Mouse (Mus musculus): ENCODE results near the gene BC052040. TPM values are rescaled to one million over a fixed set of nuclear protein-coding genes. Genes with fewer than 3 reads are reported as not detected.

Gene BC052040
- polyA plus RNA-seq, 1 experiment from 2014 or later: 15.7 TPM

GRCm38 (mm10) chr2:115610092-115610491 is 28.6 kb downstream of the BC052040 start:
- Histone ChIP-seq H3K9me3 (ENCODE audit: control insufficient read depth, low read length) (no peaks in the 10 kb centered on the region), H3K4me2 (ENCODE audit: low read length) (no peak overlapping the region), H3K27me3 (ENCODE audit: control insufficient read depth, insufficient read depth, low read length) (no peaks in the 10 kb centered on the region), H3K4me3 (replicated peaks; ENCODE audit: low read depth, low read length) (no peak overlapping the region), H3K9ac (replicated peaks; ENCODE audit: low read length) (no peak overlapping the region), H3K4me1 (ENCODE audit: control insufficient read depth, insufficient read depth, low read length) (no peaks in the 10 kb centered on the region), H3K36me3 (ENCODE audit: control insufficient read depth, insufficient read depth, low read length) (no peaks in the 10 kb centered on the region), H3K27ac (replicated peaks; ENCODE audit: low read depth, low read length) (no peak overlapping the region)
- ATAC-seq (ENCODE audit: low FRiP score, low TSS enrichment): no peak
- no peak for DNase-seq
- 87% methylated on average over 2 of the region's 2 CpGs for WGBS

GRCm38 (mm10) chr2:115610503-115610902 is 29.0 kb downstream of the BC052040 start:
- H3K4me3 ChIP-seq (replicated peaks; ENCODE audit: low read depth, low read length): no peak overlapping the region
- H3K9me3 ChIP-seq (ENCODE audit: control insufficient read depth, low read length): no peaks in the 10 kb centered on the region
- DNase-seq: no peak
- H3K27ac ChIP-seq (replicated peaks; ENCODE audit: low read depth, low read length): no peak overlapping the region
- H3K9ac ChIP-seq (replicated peaks; ENCODE audit: low read length): no peak overlapping the region
- 95% methylated on average over 6 of the region's 6 CpGs for WGBS
- no peak for ATAC-seq (ENCODE audit: low FRiP score, low TSS enrichment)
- H3K4me1 ChIP-seq (ENCODE audit: control insufficient read depth, insufficient read depth, low read length): no peaks in the 10 kb centered on the region
- H3K4me2 ChIP-seq (ENCODE audit: low read length): no peak overlapping the region
- H3K36me3 ChIP-seq (ENCODE audit: control insufficient read depth, insufficient read depth, low read length): no peaks in the 10 kb centered on the region
- H3K27me3 ChIP-seq (ENCODE audit: control insufficient read depth, insufficient read depth, low read length): no peaks in the 10 kb centered on the region

GRCm38 (mm10) chr2:115613830-115614520 is 32.5 kb downstream of the BC052040 start:
- no peak overlapping the region for H3K4me3 ChIP-seq (replicated peaks; ENCODE audit: low read depth, low read length)
- ATAC-seq (ENCODE audit: low FRiP score, low TSS enrichment) (no peak), DNase-seq (no peak)
- H3K27me3 ChIP-seq (ENCODE audit: control insufficient read depth, insufficient read depth, low read length): no peaks in the 10 kb centered on the region
- H3K9ac ChIP-seq (replicated peaks; ENCODE audit: low read length): no peak overlapping the region
- no peak overlapping the region for H3K27ac ChIP-seq (replicated peaks; ENCODE audit: low read depth, low read length)
- H3K36me3 ChIP-seq (ENCODE audit: control insufficient read depth, insufficient read depth, low read length): no peaks in the 10 kb centered on the region
- 94% methylated on average over 3 of the region's 3 CpGs for WGBS
- no peaks in the 10 kb centered on the region for H3K4me1 ChIP-seq (ENCODE audit: control insufficient read depth, insufficient read depth, low read length)
- H3K4me2 ChIP-seq (ENCODE audit: low read length): no peak overlapping the region
- H3K9me3 ChIP-seq (ENCODE audit: control insufficient read depth, low read length): no peaks in the 10 kb centered on the region

GRCm38 (mm10) chr2:115628471-115628870 is 47.0 kb downstream of the BC052040 start:
- H3K4me2 ChIP-seq (ENCODE audit: low read length): no peak overlapping the region
- H3K27ac ChIP-seq (replicated peaks; ENCODE audit: low read depth, low read length): no peak overlapping the region
- H3K9me3 ChIP-seq (ENCODE audit: control insufficient read depth, low read length): no peaks in the 10 kb centered on the region
- no peak overlapping the region for H3K4me3 ChIP-seq (replicated peaks; ENCODE audit: low read depth, low read length)
- ATAC-seq (ENCODE audit: low FRiP score, low TSS enrichment) (no peak), DNase-seq (no peak)
- WGBS: 89% methylated on average over 4 of the region's 4 CpGs
- no peaks in the 10 kb centered on the region for H3K27me3 ChIP-seq (ENCODE audit: control insufficient read depth, insufficient read depth, low read length)
- H3K4me1 ChIP-seq (ENCODE audit: control insufficient read depth, insufficient read depth, low read length): no peaks in the 10 kb centered on the region
- H3K9ac ChIP-seq (replicated peaks; ENCODE audit: low read length): no peak overlapping the region
- H3K36me3 ChIP-seq (ENCODE audit: control insufficient read depth, insufficient read depth, low read length): no peaks in the 10 kb centered on the region

- Histone ChIP-seq H3K27me3 (ENCODE audit: control insufficient read depth, insufficient read depth, low read length) (no peaks in the 10 kb centered on the region), H3K9ac (replicated peaks; ENCODE audit: low read length) (no peak overlapping the region), H3K27ac (replicated peaks; ENCODE audit: low read depth, low read length) (no peak overlapping the region), H3K4me2 (ENCODE audit: low read length) (no peak overlapping the region), H3K36me3 (ENCODE audit: control insufficient read depth, insufficient read depth, low read length) (no peaks in the 10 kb centered on the region), H3K4me3 (replicated peaks; ENCODE audit: low read depth, low read length) (no peak overlapping the region), H3K9me3 (ENCODE audit: control insufficient read depth, low read length) (no peaks in the 10 kb centered on the region), H3K4me1 (ENCODE audit: control insufficient read depth, insufficient read depth, low read length) (no peaks in the 10 kb centered on the region)
- 56% methylated on average over 5 of the region's 5 CpGs for WGBS
- no peak for DNase-seq
- ATAC-seq (ENCODE audit: low FRiP score, low TSS enrichment): no peak
Measured at GRCm38 (mm10) chr2:115631031-115631434, 49.5 kb downstream of the BC052040 start.

GRCm38 (mm10) chr2:115631826-115632225 is 50.3 kb downstream of the BC052040 start:
- no peaks in the 10 kb centered on the region for H3K4me1 ChIP-seq (ENCODE audit: control insufficient read depth, insufficient read depth, low read length)
- H3K9ac ChIP-seq (replicated peaks; ENCODE audit: low read length): no peak overlapping the region
- WGBS: 93% methylated on average over 4 of the region's 4 CpGs
- no peaks in the 10 kb centered on the region for H3K27me3 ChIP-seq (ENCODE audit: control insufficient read depth, insufficient read depth, low read length)
- no peak overlapping the region for H3K4me2 ChIP-seq (ENCODE audit: low read length)
- DNase-seq (no peak), ATAC-seq (ENCODE audit: low FRiP score, low TSS enrichment) (no peak)
- no peaks in the 10 kb centered on the region for H3K9me3 ChIP-seq (ENCODE audit: control insufficient read depth, low read length)
- H3K27ac ChIP-seq (replicated peaks; ENCODE audit: low read depth, low read length): no peak overlapping the region
- H3K4me3 ChIP-seq (replicated peaks; ENCODE audit: low read depth, low read length): no peak overlapping the region
- H3K36me3 ChIP-seq (ENCODE audit: control insufficient read depth, insufficient read depth, low read length): no peaks in the 10 kb centered on the region

GRCm38 (mm10) chr2:115650203-115650602 is 68.7 kb downstream of the BC052040 start:
- H3K36me3 ChIP-seq (ENCODE audit: control insufficient read depth, insufficient read depth, low read length): no peaks in the 10 kb centered on the region
- 89% methylated on average over 2 of the region's 2 CpGs for WGBS
- H3K9me3 ChIP-seq (ENCODE audit: control insufficient read depth, low read length): no peaks in the 10 kb centered on the region
- H3K4me2 ChIP-seq (ENCODE audit: low read length): no peak overlapping the region
- no peaks in the 10 kb centered on the region for H3K27me3 ChIP-seq (ENCODE audit: control insufficient read depth, insufficient read depth, low read length)
- H3K4me1 ChIP-seq (ENCODE audit: control insufficient read depth, insufficient read depth, low read length): no peaks in the 10 kb centered on the region
- H3K9ac ChIP-seq (replicated peaks; ENCODE audit: low read length): no peak overlapping the region
- no peak overlapping the region for H3K4me3 ChIP-seq (replicated peaks; ENCODE audit: low read depth, low read length)
- no peak for DNase-seq
- no peak overlapping the region for H3K27ac ChIP-seq (replicated peaks; ENCODE audit: low read depth, low read length)
- no peak for ATAC-seq (ENCODE audit: low FRiP score, low TSS enrichment)

GRCm38 (mm10) chr2:115659712-115660111 is 78.2 kb downstream of the BC052040 start:
- WGBS: 79% methylated on average over 8 of the region's 8 CpGs
- no peak overlapping the region for H3K9ac ChIP-seq (replicated peaks; ENCODE audit: low read length)
- H3K9me3 ChIP-seq (ENCODE audit: control insufficient read depth, low read length): no peaks in the 10 kb centered on the region
- H3K4me1 ChIP-seq (ENCODE audit: control insufficient read depth, insufficient read depth, low read length): peaks cover 5% of the 10 kb centered on the region; the same call in 1 of the 2 replicates
- no peaks in the 10 kb centered on the region for H3K36me3 ChIP-seq (ENCODE audit: control insufficient read depth, insufficient read depth, low read length)
- no peak overlapping the region for H3K27ac ChIP-seq (replicated peaks; ENCODE audit: low read depth, low read length)
- no peak overlapping the region for H3K4me3 ChIP-seq (replicated peaks; ENCODE audit: low read depth, low read length)
- H3K27me3 ChIP-seq (ENCODE audit: control insufficient read depth, insufficient read depth, low read length): no peaks in the 10 kb centered on the region
- no peak overlapping the region for H3K4me2 ChIP-seq (ENCODE audit: low read length)
- DNase-seq (no peak), ATAC-seq (ENCODE audit: low FRiP score, low TSS enrichment) (no peak)

Data from midbrain, embryonic 14.5 days (tissue).